Mouse (Mus musculus) neural tube, embryonic 10.5 days (tissue): Measurements from ENCODE around the gene Tnf.

Experiments
- DNase-seq: peaks from one replicate; pipeline ENCODE4 v3.0.0-alpha.2; 2017; ENCODE audit warnings: low spot score; ENCODE audit errors: extremely low spot score

Gene Tnf

DNA sequence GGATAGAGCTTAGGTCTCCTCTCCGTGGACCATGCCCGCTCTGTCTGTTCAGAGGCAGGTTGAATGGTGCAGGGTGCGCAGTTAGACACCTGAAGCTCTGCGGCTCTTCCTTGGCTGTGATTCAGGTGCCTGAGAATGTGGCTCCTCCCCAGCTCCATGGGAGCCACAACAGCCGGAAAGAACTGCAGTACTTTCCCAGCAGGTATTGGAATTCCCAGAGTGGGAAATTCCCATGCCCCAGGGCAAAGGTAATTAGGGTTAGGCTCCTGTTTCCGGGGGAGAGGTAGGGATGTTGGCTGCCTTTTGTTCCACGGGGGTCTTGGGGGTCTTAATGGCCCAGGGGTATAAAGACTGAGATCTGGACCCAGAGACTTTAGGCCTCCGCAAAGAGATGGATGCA is 2.9 kb downstream of the Tnf start:
- no peak for DNase-seq

DNA sequence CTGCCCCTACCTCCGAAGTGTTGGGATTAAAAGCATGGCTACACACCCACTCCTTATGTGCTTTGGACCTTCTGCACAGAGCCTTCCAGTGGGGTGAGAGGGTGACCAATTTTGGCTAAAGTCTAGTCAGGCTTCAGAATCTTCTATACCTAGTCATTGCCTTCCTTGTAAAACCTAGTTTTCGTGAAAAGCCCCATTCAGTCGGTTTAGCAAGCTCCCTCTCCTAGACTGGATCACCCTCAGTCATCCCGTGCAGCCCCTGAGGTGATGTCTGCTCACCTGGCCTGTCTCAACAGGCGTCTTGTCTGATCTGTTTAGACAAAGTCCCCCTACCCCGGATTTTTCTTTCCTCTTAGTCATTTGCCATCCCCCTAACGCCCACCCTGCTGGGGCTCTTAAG is 3.8 kb downstream of the Tnf start:
- no peak for DNase-seq

DNA sequence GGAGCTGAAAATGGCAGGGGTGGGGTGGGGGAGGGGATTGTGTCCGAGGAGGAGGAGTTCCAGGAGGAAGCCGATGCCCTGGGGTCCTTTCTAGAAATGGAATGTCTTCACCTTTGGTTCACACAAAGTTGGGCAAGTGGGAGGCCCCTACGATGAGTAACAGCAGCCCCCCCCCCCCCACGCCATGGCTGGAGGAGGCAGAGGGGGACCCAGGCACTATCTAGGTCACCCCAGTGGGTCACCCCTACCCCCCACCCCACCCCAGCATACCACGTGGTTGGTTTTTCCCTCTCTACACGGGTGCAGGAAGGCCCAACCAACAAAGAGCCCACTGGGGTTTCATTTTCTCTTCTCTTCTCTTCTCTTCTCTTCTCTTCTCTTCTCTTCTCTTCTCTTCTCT is 4.7 kb downstream of the Tnf start:
- DNase-seq, result no peak

DNA sequence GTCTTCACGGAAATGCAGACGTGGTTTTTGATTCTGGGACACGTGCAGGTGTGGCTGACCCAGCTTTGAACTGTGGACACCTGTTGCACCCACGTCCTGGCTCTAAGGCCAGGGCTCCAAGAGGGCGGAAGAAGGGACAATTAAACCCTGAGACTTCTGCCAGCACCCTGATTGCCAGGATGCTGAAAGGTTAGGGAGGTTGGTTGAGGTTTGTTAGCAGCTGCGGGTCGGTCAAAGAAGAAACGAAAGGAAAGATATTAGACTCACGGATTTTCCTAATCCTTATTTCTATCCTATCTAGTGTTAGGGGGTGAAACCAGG is 5.5 kb downstream of the Tnf start:
- DNase-seq, result no peak

DNA sequence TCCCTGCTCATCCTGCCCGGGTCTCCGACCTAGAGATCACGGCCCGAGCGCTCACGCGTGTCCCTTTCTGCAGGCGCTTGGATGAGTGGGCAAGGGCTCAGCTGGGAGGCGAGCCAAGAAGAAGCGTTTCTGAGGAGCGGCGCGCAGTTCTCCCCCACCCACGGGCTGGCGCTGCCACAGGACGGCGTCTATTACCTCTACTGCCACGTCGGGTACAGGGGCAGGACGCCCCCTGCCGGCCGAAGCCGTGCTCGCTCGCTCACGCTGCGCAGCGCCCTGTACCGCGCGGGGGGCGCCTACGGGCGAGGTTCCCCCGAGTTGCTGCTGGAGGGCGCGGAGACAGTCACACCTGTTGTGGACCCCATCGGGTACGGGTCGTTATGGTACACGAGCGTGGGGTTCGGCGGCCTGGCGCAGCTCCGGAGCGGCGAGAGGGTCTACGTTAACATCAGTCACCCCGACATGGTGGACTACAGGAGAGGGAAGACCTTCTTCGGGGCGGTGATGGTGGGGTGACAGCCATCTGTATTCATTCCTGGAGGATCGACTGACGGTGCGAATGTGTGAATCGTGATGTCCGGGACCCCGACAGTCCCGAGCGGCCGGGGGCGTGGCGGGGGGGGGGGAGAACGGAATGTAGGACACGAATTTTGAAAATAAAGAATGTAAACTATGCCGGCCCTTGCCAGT is 6.0 kb downstream of the Tnf start:
- DNase-seq, result peak; percentile 83

DNA sequence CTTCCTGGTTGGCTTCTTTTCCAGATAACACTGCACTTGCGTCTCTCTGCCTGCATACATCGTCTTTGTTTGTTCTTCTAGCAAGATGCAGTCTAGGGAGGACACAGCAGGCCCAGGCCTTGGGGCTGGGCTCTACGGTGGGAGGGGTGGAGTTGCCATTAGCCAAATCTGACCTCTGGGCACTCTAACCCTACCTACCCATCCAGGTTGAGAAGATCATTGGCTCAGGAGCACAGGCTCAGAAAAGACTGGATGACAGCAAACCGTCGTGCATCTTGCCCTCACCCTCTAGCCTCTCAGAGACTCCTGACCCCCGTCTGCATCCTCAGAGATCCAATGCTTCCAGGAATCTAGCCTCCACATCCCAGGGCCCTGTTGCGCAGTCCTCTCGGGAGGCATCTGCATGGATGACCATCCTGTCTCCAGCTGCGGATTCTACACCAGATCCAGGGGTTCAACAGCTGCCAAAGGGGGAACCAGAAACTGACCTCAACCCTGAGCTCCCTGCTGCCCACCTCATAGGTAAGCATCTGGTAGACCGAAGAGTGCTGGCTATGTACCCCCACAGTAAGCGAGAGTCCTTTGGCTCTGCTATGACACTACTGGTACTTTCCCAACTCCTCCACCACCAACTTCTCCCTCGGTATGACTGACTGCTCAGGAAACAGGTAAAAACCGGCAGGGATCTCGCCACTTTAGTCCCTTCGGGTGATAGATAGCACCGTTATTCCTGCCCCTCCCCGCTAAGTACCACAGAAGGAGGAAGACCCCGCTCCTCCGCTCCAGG is 6.8 kb downstream of the Tnf start:
- no peak for DNase-seq

- DNase-seq, result no peak
These were observed 7.6 kb downstream of the Tnf start, which contains the start of gene Ltb for GRCm38 (mm10) chr17:35193881-35194843. Gene Ltb (plus strand): TSS chr17:35194439.

- DNase-seq, result no peak
These were observed 8.9 kb downstream of the Tnf start for GRCm38 (mm10) chr17:35192924-35193323.

DNA sequence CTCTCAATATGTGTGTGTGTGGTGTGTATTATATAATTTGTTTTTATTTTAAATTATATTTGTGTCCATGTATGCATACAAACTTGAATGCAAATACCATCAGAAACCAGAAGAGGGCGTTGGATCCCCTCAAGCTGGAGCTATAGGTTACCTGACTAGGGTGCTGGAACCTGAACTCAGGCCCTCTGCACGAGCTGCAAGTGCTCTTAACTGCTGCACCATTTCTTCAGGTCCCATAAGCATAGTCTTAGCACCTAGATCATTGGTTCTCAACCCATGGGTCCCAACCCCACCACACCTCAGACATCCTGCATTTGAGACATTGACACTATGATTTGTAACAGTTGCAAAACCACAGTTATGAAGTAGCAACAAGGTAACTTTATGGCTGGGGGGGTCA is 10.1 kb downstream of the Tnf start:
- no peak for DNase-seq

GRCm38 (mm10) chr17:35190096-35190495 is 11.7 kb downstream of the Tnf start:
- no peak for DNase-seq

- DNase-seq, result no peak
These were observed 12.6 kb downstream of the Tnf start for GRCm38 (mm10) chr17:35189186-35189585.

GRCm38 (mm10) chr17:35187959-35188610 is 13.7 kb downstream of the Tnf start, which contains the start of gene Lst1:
Gene Lst1 (minus strand): TSS chr17:35188439.
- no peak for DNase-seq

DNA sequence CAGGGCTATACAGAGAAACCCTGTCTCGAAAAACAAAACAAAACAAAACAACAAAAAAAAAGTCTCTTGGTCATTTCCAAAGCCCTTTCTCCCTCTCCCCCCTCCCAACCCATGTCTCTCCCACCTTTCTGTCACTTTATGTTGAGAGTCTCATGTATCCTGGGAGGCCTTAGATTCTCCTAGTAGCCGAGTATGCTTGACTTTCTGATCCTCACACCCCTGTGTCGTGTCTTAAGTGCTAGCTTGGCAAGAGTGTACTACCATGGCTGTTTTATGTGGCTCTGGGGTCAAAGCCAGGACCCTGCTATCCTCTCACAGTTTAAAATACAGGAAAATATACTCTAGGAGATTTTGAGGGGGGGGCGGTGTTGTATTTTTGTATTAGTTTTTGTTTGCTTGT is 14.5 kb downstream of the Tnf start:
- DNase-seq, result no peak

- DNase-seq, result peak; percentile 58
These were observed 15.1 kb downstream of the Tnf start for GRCm38 (mm10) chr17:35186681-35187080.

DNA sequence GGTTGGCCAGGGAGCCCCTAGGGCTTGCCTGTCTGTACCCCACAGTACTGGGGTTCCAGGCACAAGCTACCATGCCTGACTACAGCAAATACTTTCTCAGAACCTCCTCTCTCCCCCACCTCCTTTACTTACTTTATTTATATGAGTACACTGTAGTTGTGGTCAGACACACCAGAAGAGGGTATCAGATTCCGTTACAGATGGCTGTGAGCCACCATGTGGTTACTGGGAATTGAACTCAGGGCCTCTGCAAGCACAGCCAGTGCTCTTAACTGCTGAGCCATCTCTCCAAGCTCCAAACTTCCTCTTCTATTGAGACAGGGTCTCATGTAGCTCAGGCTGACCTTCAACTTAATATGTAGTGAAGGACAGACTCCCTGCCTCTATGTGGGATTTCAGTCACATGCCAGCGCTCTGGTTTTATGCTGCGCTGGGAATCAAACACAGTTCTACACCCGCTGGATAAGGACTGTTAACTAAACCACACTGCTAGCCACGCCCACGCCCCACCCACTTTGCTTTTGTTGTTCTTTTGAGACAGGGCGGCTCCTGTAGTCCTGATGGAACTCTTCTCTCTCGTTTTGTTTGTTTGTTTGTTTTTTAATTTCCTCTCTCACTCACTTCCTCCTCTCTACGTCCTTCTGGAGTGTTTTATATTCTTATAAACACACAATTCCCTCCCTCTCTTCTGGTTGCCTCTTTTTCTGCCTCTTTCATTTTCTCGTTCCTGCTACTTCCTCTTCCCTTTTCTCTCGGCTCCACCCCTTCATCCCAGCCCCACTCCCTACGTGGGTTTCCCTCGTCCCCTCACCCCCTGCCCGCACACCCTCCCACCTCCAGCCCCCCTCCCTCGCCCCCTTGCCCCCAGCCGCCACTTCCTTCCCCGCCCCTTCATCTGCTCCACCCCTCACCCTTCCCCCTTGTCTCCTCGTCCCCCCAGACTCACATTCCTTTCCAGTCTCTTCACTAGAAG is 15.9 kb downstream of the Tnf start:
- peak; percentile 56 for DNase-seq

- DNase-seq, result no peak
These were observed 21.7 kb downstream of the Tnf start for GRCm38 (mm10) chr17:35180093-35180492.

GRCm38 (mm10) chr17:35178528-35178927 is 23.3 kb downstream of the Tnf start:
- peak; percentile 73 for DNase-seq

DNA sequence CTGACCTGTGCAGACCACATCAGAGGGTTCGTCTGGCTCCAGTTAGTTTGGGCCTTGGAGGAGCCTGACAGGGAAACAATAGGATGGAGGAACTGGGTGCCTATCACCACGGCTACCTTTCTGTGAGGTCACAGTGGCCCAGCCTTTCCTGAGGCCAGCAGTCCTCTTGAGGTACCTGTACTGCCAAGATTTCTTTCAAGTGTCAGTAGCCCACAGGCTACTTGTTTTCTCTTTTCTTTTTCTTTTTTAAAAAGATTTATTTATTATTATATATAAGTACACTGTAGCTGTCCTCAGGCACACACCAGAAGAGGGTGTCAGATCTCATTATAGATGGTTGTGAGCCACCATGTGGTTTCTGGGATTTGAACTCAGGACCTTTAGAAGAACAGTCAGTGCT is 25.8 kb downstream of the Tnf start, which contains the start of gene Aif1:
Gene Aif1 (minus strand): TSS at position 101 of the 400 bp plus-strand sequence.
- DNase-seq, result no peak

GRCm38 (mm10) chr17:35175382-35175781 is 26.4 kb downstream of the Tnf start:
- DNase-seq, result no peak
